Mouse (Mus musculus): ENCODE data around the gene Gas7. TPM values are rescaled to one million over a fixed set of nuclear protein-coding genes. Genes with fewer than 3 reads are reported as not detected.

The Gas7 gene
- polyA plus RNA-seq, 1 experiment from 2014 or later = 2.2 TPM

DNA sequence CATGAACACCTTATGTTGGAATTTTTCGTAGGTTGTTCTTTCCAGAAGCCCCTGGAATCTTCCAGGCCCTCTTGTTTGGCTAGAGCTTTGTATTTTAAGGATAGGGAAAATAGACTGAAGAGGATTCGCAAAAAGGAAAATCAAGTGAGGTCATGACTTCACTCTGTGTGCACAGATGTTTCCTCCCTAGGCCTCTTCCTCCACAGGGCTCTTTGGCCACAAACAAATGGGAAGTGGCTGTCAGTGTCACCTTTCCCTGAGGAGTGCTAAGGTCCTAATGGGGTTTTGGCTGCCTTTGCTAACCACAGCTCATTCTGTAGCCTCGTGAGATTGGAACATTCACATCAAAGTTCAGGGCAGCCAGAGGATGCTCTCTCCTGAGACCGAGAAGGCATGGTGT lies 122.8 kb downstream of the Gas7 start:
- 14% methylated on average over 4 of the region's 4 CpGs for WGBS (ENCODE audit: insufficient replicate concordance)
- no peak for ATAC-seq (ENCODE audit: insufficient read depth)
- no peaks in the 10 kb centered on the region for H3K36me3 ChIP-seq (replicated peaks)

DNA sequence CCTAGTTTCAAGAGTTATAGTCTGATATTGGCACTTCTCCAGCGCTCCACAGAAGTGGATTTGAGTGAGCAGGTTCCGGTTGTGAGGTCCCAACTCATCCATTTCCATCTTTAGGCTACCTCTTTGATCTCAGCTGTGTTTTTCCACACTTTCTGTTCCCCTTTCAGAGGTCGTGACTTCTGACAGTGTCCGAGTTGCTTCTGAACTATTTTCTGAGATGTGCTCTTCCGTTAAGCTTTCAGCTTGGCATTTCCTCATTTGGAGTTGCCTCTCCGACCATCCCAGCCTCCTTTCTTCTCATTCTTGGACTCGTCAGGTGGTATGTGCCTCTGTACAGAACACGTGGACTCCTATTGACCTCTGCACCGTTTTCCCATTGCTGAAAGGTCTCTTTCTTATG lies 123.9 kb downstream of the Gas7 start:
- Histone ChIP-seq H3K9me3 (replicated peaks) (no peaks in the 10 kb centered on the region), H3K4me1 (replicated peaks) (peaks cover 3% of the 10 kb centered on the region; the same call in 1 of the 2 replicates), H3K27ac (replicated peaks) (no peak overlapping the region; the same call in 1 of the 2 replicates), H3K36me3 (replicated peaks) (no peaks in the 10 kb centered on the region), H3K4me2 (no peak overlapping the region), H3K4me3 (replicated peaks) (no peak overlapping the region), H3K27me3 (no peaks in the 10 kb centered on the region), H3K9ac (no peak overlapping the region)
- WGBS (ENCODE audit: insufficient replicate concordance) = 29% methylated on average over 9 of the region's 9 CpGs
- no peak for ATAC-seq (ENCODE audit: insufficient read depth)

More for the DNA sequence above, 122.8 kb downstream of the Gas7 start:
- Histone ChIP-seq H3K9me3 (replicated peaks) (no peaks in the 10 kb centered on the region), H3K27me3 (no peaks in the 10 kb centered on the region), H3K4me2 (no peak overlapping the region), H3K4me1 (replicated peaks) (peaks cover 3% of the 10 kb centered on the region; the same call in 1 of the 2 replicates), H3K4me3 (replicated peaks) (no peak overlapping the region), H3K27ac (replicated peaks) (no peak overlapping the region), H3K9ac (no peak overlapping the region)

GRCm38 (mm10) chr11:67581549-67581948 lies 126.3 kb downstream of the Gas7 start:
- H3K4me1 ChIP-seq (replicated peaks) = peaks cover 3% of the 10 kb centered on the region; the same call in 1 of the 2 replicates
- no peaks in the 10 kb centered on the region for H3K27me3 ChIP-seq
- H3K27ac ChIP-seq (replicated peaks) = no peak overlapping the region
- no peak for ATAC-seq (ENCODE audit: insufficient read depth)
- no peak overlapping the region for H3K4me3 ChIP-seq (replicated peaks)
- WGBS (ENCODE audit: insufficient replicate concordance) = 52% methylated on average over 7 of the region's 7 CpGs
- no peak overlapping the region for H3K9ac ChIP-seq
- no peak overlapping the region for H3K4me2 ChIP-seq
- no peaks in the 10 kb centered on the region for H3K9me3 ChIP-seq (replicated peaks)
- no peaks in the 10 kb centered on the region for H3K36me3 ChIP-seq (replicated peaks)

GRCm38 (mm10) chr11:67582570-67582969 lies 127.3 kb downstream of the Gas7 start:
- H3K27ac ChIP-seq (replicated peaks) = no peak overlapping the region
- no peak overlapping the region for H3K9ac ChIP-seq
- H3K27me3 ChIP-seq = no peaks in the 10 kb centered on the region
- H3K4me3 ChIP-seq (replicated peaks) = no peak overlapping the region
- WGBS (ENCODE audit: insufficient replicate concordance) = 65% methylated on average over 4 of the region's 4 CpGs
- ATAC-seq (ENCODE audit: insufficient read depth) = no peak
- H3K4me1 ChIP-seq (replicated peaks) = peaks cover 2% of the 10 kb centered on the region; the same call in 1 of the 2 replicates
- no peaks in the 10 kb centered on the region for H3K36me3 ChIP-seq (replicated peaks)
- no peak overlapping the region for H3K4me2 ChIP-seq
- no peaks in the 10 kb centered on the region for H3K9me3 ChIP-seq (replicated peaks)

DNA sequence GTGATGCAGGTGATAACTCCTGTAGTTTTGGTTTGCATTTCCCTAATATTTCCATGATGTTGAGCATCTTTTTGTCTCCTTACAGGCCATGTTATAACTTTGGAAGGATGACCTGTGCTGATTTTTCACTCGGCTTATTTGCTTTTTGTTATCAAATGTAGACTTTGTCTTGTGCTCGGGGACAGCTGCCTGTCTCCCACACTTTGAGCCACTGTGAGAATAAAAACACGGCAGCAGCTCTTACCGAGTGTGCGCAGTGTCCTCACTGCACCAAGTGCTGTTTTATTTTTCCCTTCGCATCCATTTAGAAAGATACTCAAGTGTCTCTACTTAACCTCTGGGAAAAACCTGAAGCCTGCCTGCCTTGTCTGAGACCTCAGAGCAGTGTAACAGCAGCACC lies 129.8 kb downstream of the Gas7 start:
- Histone ChIP-seq H3K4me3 (replicated peaks) (no peak overlapping the region), H3K9me3 (replicated peaks) (no peaks in the 10 kb centered on the region), H3K27ac (replicated peaks) (no peak overlapping the region), H3K4me1 (replicated peaks) (no peaks in the 10 kb centered on the region), H3K9ac (no peak overlapping the region), H3K36me3 (replicated peaks) (no peaks in the 10 kb centered on the region), H3K27me3 (no peaks in the 10 kb centered on the region), H3K4me2 (no peak overlapping the region)
- no peak for ATAC-seq (ENCODE audit: insufficient read depth)
- WGBS (ENCODE audit: insufficient replicate concordance) = 60% methylated on average over 6 of the region's 6 CpGs

- Histone ChIP-seq H3K4me1 (replicated peaks) (no peaks in the 10 kb centered on the region), H3K27me3 (no peaks in the 10 kb centered on the region), H3K27ac (replicated peaks) (no peak overlapping the region; the same call in 1 of the 2 replicates), H3K9me3 (replicated peaks) (no peaks in the 10 kb centered on the region), H3K36me3 (replicated peaks) (no peaks in the 10 kb centered on the region), H3K9ac (no peak overlapping the region), H3K4me3 (replicated peaks) (no peak overlapping the region), H3K4me2 (no peak overlapping the region)
- ATAC-seq (ENCODE audit: insufficient read depth) = no peak
- WGBS (ENCODE audit: insufficient replicate concordance) = 49% methylated on average over 2 of the region's 2 CpGs
These were observed 130.4 kb downstream of the Gas7 start for GRCm38 (mm10) chr11:67585629-67586028.

DNA sequence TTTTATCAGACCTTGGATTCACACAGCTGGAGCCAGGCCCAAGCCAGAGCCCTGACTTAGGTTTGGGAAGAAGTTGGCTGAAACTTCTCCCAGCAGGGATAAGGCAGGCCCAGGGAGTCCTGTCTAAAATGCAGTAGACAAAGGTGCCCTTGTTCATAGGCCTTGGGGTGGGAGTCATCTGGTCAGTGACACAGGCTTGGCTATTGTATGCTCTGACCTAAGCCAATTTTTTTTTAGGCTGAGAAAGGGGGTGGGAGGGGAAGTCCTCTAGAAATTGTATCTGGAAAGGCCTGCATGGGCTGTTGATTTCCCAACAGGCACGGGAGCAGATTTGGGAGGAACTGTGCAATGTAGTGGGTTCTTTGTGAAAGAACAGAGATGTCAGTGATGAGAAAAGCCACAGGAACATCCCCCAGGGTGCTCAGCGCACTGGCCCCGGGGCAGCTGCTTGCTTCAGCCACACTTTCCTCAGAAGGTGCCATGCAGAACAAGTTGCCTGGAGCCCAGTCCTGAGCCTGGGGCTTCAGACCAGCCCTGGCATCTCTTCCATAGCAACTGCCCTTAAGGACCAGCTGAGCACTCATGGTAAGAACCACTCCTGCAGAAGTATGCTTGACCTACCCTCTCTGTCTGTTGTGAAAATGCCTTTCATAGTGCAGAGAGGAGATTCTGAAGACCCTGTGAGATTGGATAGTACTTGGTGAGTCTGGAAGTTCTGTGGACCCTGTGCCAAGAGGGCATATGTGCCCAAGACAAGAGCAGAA lies 131.2 kb downstream of the Gas7 start:
- no peak for ATAC-seq (ENCODE audit: insufficient read depth)
- no peaks in the 10 kb centered on the region for H3K27me3 ChIP-seq
- no peaks in the 10 kb centered on the region for H3K9me3 ChIP-seq (replicated peaks)
- H3K4me1 ChIP-seq (replicated peaks) = no peaks in the 10 kb centered on the region
- H3K4me2 ChIP-seq = no peak overlapping the region
- no peak overlapping the region for H3K9ac ChIP-seq
- no peaks in the 10 kb centered on the region for H3K36me3 ChIP-seq (replicated peaks)
- H3K27ac ChIP-seq (replicated peaks) = no peak overlapping the region; the same call in 1 of the 2 replicates
- WGBS (ENCODE audit: insufficient replicate concordance) = 39% methylated on average over 3 of the region's 3 CpGs
- 0 out of 2 replicates have a peak overlapping the region, but pooled peaks have one; percentile 3 for H3K4me3 ChIP-seq (replicated peaks)

- Histone ChIP-seq H3K4me2 (peak overlapping the region; percentile 33; the same call in 1 of the 2 replicates), H3K4me3 (replicated peaks) (no peak overlapping the region), H3K27me3 (no peaks in the 10 kb centered on the region), H3K27ac (replicated peaks) (peak overlapping the region; percentile 41; the same call in 1 of the 2 replicates), H3K9me3 (replicated peaks) (no peaks in the 10 kb centered on the region), H3K9ac (no peak overlapping the region), H3K4me1 (replicated peaks) (no peaks in the 10 kb centered on the region), H3K36me3 (replicated peaks) (no peaks in the 10 kb centered on the region)
- 0 out of 2 replicates have a peak, but pooled peaks have one; percentile 15 for ATAC-seq (ENCODE audit: insufficient read depth)
- WGBS (ENCODE audit: insufficient replicate concordance) = 40% methylated on average over 8 of the region's 8 CpGs
These were observed 133.1 kb downstream of the Gas7 start for GRCm38 (mm10) chr11:67588196-67588827.

DNA sequence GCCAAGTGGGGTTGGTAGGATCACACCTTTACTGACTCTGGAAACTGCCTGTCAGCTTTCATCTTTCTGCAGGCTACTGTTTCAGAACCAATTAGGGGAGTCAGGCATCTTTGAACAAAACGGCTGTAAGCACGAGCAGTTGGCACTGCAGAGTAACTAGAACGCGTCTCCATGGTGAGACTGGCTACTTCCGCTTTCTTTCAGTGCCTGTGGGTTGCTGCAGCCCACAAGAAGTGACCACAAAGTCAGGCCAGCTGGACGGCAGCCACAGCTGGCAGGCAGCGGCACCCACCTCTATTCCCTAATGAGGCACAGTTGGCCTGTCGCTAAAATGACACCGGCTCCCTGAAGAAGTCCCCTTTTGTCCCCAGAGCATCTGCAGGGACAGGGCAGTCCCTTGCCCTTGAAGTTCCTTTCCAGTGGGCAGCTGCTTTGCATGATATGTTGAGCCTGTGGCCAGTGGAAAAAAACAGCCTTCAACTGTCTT lies 133.6 kb downstream of the Gas7 start:
- H3K4me3 ChIP-seq (replicated peaks) = no peak overlapping the region

GRCm38 (mm10) chr11:67596233-67596632 lies 141.0 kb downstream of the Gas7 start:
- no peak for ATAC-seq (ENCODE audit: insufficient read depth)
- no peaks in the 10 kb centered on the region for H3K36me3 ChIP-seq (replicated peaks)
- WGBS (ENCODE audit: insufficient replicate concordance) = 53% methylated on average over 6 of the region's 6 CpGs
- no peak overlapping the region for H3K27ac ChIP-seq (replicated peaks)
- H3K4me2 ChIP-seq = no peak overlapping the region
- no peaks in the 10 kb centered on the region for H3K9me3 ChIP-seq (replicated peaks)
- H3K4me3 ChIP-seq (replicated peaks) = no peak overlapping the region
- no peaks in the 10 kb centered on the region for H3K27me3 ChIP-seq
- no peak overlapping the region for H3K9ac ChIP-seq
- H3K4me1 ChIP-seq (replicated peaks) = no peaks in the 10 kb centered on the region

More for the DNA sequence above, 133.6 kb downstream of the Gas7 start:
- Histone ChIP-seq H3K27me3 (no peaks in the 10 kb centered on the region), H3K36me3 (replicated peaks) (no peaks in the 10 kb centered on the region), H3K9me3 (replicated peaks) (no peaks in the 10 kb centered on the region), H3K4me2 (peak overlapping the region; percentile 33; the same call in 1 of the 2 replicates), H3K9ac (no peak overlapping the region), H3K27ac (replicated peaks) (peak overlapping the region; percentile 41; the same call in 1 of the 2 replicates), H3K4me1 (replicated peaks) (no peaks in the 10 kb centered on the region)
- WGBS (ENCODE audit: insufficient replicate concordance) = 11% methylated on average over 9 of the region's 9 CpGs
- ATAC-seq (ENCODE audit: insufficient read depth) = no peak

GRCm38 (mm10) chr11:67596856-67597255 lies 141.6 kb downstream of the Gas7 start:
- WGBS (ENCODE audit: insufficient replicate concordance) = 68% methylated on average over 6 of the region's 6 CpGs
- Histone ChIP-seq H3K4me3 (replicated peaks) (no peak overlapping the region), H3K27ac (replicated peaks) (no peak overlapping the region), H3K4me2 (no peak overlapping the region), H3K27me3 (no peaks in the 10 kb centered on the region), H3K4me1 (replicated peaks) (no peaks in the 10 kb centered on the region), H3K9me3 (replicated peaks) (no peaks in the 10 kb centered on the region), H3K36me3 (replicated peaks) (no peaks in the 10 kb centered on the region), H3K9ac (no peak overlapping the region)
- ATAC-seq (ENCODE audit: insufficient read depth) = no peak
